Mouse (Mus musculus): ENCODE results near the gene Plcd3. TPM values are rescaled to one million over a fixed set of nuclear protein-coding genes. Genes with fewer than 3 reads are reported as not detected.

Gene Plcd3
- total and polyA plus RNA-seq, 2 experiments from 2014 or later: 4.8 to 13.8 TPM

DNA sequence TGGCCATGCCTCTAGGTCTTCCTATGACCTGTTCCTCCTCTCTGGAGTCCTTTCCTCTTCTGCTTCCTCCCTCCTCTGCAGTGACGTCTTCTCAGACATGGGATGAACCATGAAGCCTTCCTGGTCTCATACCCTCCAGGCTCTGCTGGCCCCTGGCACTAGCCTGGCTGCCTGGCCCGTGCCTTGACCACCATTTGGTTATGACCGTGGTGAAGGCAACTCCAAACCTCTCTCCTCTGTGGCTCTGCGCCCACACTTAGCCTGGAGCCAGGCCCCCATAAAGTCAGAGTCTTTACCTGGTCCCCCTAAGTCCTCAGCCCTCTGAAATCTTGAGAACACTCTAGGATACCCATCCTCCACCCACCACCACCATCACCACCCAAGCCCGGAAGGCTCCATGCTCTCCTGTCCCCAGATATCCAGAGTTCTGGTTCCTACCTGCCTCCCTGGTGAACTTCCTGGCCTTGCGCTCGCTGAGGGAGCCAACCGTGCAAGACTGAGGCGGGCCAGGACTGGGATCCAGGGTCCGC lies 27.3 kb downstream of the Plcd3 start:
- no peak for TF ChIP-seq CTCF (IDR thresholded peaks at IDR 0.05; ENCODE audit: low read depth)
- no peaks in the 10 kb centered on the region for H3K9me3 ChIP-seq (ENCODE audit: low read length)
- H3K4me3 ChIP-seq (ENCODE audit: low read length): no peak overlapping the region
- H3K27me3 ChIP-seq (ENCODE audit: insufficient read depth, low read length): no peaks in the 10 kb centered on the region
- no peak overlapping the region for H3K9ac ChIP-seq (replicated peaks; ENCODE audit: low read length)
- no peaks in the 10 kb centered on the region for H3K4me1 ChIP-seq (ENCODE audit: insufficient read depth, low read length)
- 64% methylated on average over 10 of the region's 10 CpGs for WGBS
- DNase-seq (ENCODE audit: low spot score): no peak
- no peaks in the 10 kb centered on the region for H3K36me3 ChIP-seq (ENCODE audit: insufficient read depth, low read length)
- H3K27ac ChIP-seq: no peak overlapping the region
- no peak for ATAC-seq
- H3K4me2 ChIP-seq (ENCODE audit: low read depth, low read length): no peak overlapping the region

GRCm38 (mm10) chr11:103073671-103074070 lies 27.8 kb downstream of the Plcd3 start:
- no peak overlapping the region for H3K9ac ChIP-seq (replicated peaks; ENCODE audit: low read length)
- no peaks in the 10 kb centered on the region for H3K9me3 ChIP-seq (ENCODE audit: low read length)
- DNase-seq (ENCODE audit: low spot score) (no peak), ATAC-seq (no peak)
- no peaks in the 10 kb centered on the region for H3K27me3 ChIP-seq (ENCODE audit: insufficient read depth, low read length)
- 85% methylated on average over 7 of the region's 7 CpGs for WGBS
- no peak for TF ChIP-seq CTCF (IDR thresholded peaks at IDR 0.05; ENCODE audit: low read depth)
- H3K4me1 ChIP-seq (ENCODE audit: insufficient read depth, low read length): no peaks in the 10 kb centered on the region
- H3K4me2 ChIP-seq (ENCODE audit: low read depth, low read length): no peak overlapping the region
- no peak overlapping the region for H3K4me3 ChIP-seq (ENCODE audit: low read length)
- H3K27ac ChIP-seq: no peak overlapping the region
- H3K36me3 ChIP-seq (ENCODE audit: insufficient read depth, low read length): peaks cover 4% of the 10 kb centered on the region; the same call in 1 of the 2 replicates

DNA sequence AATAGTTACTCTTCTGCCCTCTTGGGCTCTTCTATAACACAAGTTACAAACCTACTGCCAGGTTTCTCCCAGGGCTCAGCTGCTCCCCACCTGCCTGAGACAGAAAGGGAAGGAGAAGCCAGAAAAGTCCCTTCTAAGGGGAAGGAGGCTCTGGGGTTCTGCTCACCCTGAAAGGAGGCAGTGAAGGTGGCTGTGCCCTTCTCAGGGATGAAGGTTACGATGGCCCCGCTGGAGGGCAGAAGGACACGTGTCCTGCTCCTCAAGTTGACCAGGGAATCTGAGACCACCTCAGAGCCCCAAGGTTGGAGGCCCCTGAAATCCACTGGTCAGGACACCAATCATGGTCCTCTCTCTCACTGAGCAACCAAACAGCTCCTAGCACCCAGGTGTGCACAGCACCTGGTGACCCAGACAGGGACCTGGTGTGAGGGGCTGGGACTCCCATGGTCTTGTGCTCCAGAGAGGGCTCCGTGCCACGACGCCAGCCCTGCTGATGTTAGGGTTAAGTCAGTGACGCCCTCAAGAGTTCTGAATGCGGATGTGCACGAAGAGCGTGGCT lies 31.1 kb downstream of the Plcd3 start:
- TF ChIP-seq CTCF (IDR thresholded peaks at IDR 0.05; ENCODE audit: low read depth): no peak
- no peaks in the 10 kb centered on the region for H3K27me3 ChIP-seq (ENCODE audit: insufficient read depth, low read length)
- H3K4me1 ChIP-seq (ENCODE audit: insufficient read depth, low read length): no peaks in the 10 kb centered on the region
- WGBS: 95% methylated on average over 10 of the region's 10 CpGs
- no peak overlapping the region for H3K4me3 ChIP-seq (ENCODE audit: low read length)
- no peak for DNase-seq (ENCODE audit: low spot score)
- H3K9me3 ChIP-seq (ENCODE audit: low read length): no peaks in the 10 kb centered on the region
- H3K27ac ChIP-seq: no peak overlapping the region
- ATAC-seq: no peak
- no peak overlapping the region for H3K4me2 ChIP-seq (ENCODE audit: low read depth, low read length)
- H3K9ac ChIP-seq (replicated peaks; ENCODE audit: low read length): no peak overlapping the region
- peaks cover 36% of the 10 kb centered on the region for H3K36me3 ChIP-seq (ENCODE audit: insufficient read depth, low read length)

DNA sequence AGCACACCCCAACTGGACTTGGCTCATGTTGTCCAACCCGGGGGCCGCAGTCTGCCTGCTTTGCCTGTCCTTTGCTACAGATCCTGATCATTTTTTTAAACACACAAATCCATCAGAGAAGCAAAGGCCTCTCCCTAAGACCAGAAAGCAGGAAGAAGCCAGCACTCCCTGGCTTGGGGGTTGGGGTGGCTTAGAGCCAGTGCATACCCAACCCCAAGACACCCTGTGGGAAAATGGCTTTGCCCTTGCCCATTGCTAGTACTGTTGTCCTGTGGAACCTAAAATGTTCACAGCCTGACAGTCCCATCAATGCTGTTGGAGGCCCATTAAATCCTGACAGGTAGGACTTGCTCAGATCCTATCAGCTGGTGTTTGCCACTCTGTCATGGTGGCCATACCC lies 31.7 kb downstream of the Plcd3 start:
- peaks cover 40% of the 10 kb centered on the region for H3K36me3 ChIP-seq (ENCODE audit: insufficient read depth, low read length)

GRCm38 (mm10) chr11:103068884-103069283 lies 32.6 kb downstream of the Plcd3 start:
- no peak overlapping the region for H3K4me2 ChIP-seq (ENCODE audit: low read depth, low read length)
- H3K9ac ChIP-seq (replicated peaks; ENCODE audit: low read length): no peak overlapping the region
- WGBS: 94% methylated on average over 11 of the region's 11 CpGs
- H3K27me3 ChIP-seq (ENCODE audit: insufficient read depth, low read length): no peaks in the 10 kb centered on the region
- no peak overlapping the region for H3K4me3 ChIP-seq (ENCODE audit: low read length)
- ATAC-seq (no peak), DNase-seq (ENCODE audit: low spot score) (no peak)
- no peak for TF ChIP-seq CTCF (IDR thresholded peaks at IDR 0.05; ENCODE audit: low read depth)
- H3K4me1 ChIP-seq (ENCODE audit: insufficient read depth, low read length): no peaks in the 10 kb centered on the region
- H3K36me3 ChIP-seq (ENCODE audit: insufficient read depth, low read length): peaks cover 49% of the 10 kb centered on the region
- no peak overlapping the region for H3K27ac ChIP-seq
- no peaks in the 10 kb centered on the region for H3K9me3 ChIP-seq (ENCODE audit: low read length)

More for the DNA sequence above, 31.7 kb downstream of the Plcd3 start:
- no peak for ATAC-seq
- H3K9ac ChIP-seq (replicated peaks; ENCODE audit: low read length): no peak overlapping the region
- DNase-seq (ENCODE audit: low spot score): no peak
- H3K27ac ChIP-seq: no peak overlapping the region
- WGBS: 92% methylated on average over 2 of the region's 2 CpGs
- no peaks in the 10 kb centered on the region for H3K9me3 ChIP-seq (ENCODE audit: low read length)
- H3K4me2 ChIP-seq (ENCODE audit: low read depth, low read length): no peak overlapping the region
- no peaks in the 10 kb centered on the region for H3K27me3 ChIP-seq (ENCODE audit: insufficient read depth, low read length)
- TF ChIP-seq CTCF (IDR thresholded peaks at IDR 0.05; ENCODE audit: low read depth): no peak
- H3K4me3 ChIP-seq (ENCODE audit: low read length): no peak overlapping the region
- H3K4me1 ChIP-seq (ENCODE audit: insufficient read depth, low read length): no peaks in the 10 kb centered on the region

- TF ChIP-seq CTCF (IDR thresholded peaks at IDR 0.05; ENCODE audit: low read depth): no peak
- DNase-seq (ENCODE audit: low spot score) (no peak), ATAC-seq (no peak)
- H3K9ac ChIP-seq (replicated peaks; ENCODE audit: low read length): no peak overlapping the region
- H3K4me3 ChIP-seq (ENCODE audit: low read length): no peak overlapping the region
- H3K9me3 ChIP-seq (ENCODE audit: low read length): no peaks in the 10 kb centered on the region
- no peaks in the 10 kb centered on the region for H3K4me1 ChIP-seq (ENCODE audit: insufficient read depth, low read length)
- WGBS: 91% methylated on average over 4 of the region's 4 CpGs
- H3K36me3 ChIP-seq (ENCODE audit: insufficient read depth, low read length): peaks cover 55% of the 10 kb centered on the region
- no peak overlapping the region for H3K27ac ChIP-seq
- H3K27me3 ChIP-seq (ENCODE audit: insufficient read depth, low read length): no peaks in the 10 kb centered on the region
- no peak overlapping the region for H3K4me2 ChIP-seq (ENCODE audit: low read depth, low read length)
Measured at GRCm38 (mm10) chr11:103068272-103068671, 33.2 kb downstream of the Plcd3 start.

GRCm38 (mm10) chr11:103067457-103068001 lies 33.9 kb downstream of the Plcd3 start:
- H3K9ac ChIP-seq (replicated peaks; ENCODE audit: low read length): no peak overlapping the region
- H3K4me2 ChIP-seq (ENCODE audit: low read depth, low read length): no peak overlapping the region
- ATAC-seq (no peak), DNase-seq (ENCODE audit: low spot score) (no peak)
- no peak for TF ChIP-seq CTCF (IDR thresholded peaks at IDR 0.05; ENCODE audit: low read depth)
- H3K9me3 ChIP-seq (ENCODE audit: low read length): no peaks in the 10 kb centered on the region
- H3K27me3 ChIP-seq (ENCODE audit: insufficient read depth, low read length): no peaks in the 10 kb centered on the region
- no peak overlapping the region for H3K27ac ChIP-seq
- 70% methylated on average over 8 of the region's 8 CpGs for WGBS
- no peak overlapping the region for H3K4me3 ChIP-seq (ENCODE audit: low read length)
- peaks cover 57% of the 10 kb centered on the region for H3K36me3 ChIP-seq (ENCODE audit: insufficient read depth, low read length)
- H3K4me1 ChIP-seq (ENCODE audit: insufficient read depth, low read length): no peaks in the 10 kb centered on the region

Data from hindbrain, postnatal 0 days (tissue).